Mouse (Mus musculus): ENCODE data around the gene Nek4. TPM values are rescaled to one million over a fixed set of nuclear protein-coding genes. Genes with fewer than 3 reads are reported as not detected.

Gene Nek4
- polyA plus RNA-seq, 1 experiment, result 15.5 TPM

DNA sequence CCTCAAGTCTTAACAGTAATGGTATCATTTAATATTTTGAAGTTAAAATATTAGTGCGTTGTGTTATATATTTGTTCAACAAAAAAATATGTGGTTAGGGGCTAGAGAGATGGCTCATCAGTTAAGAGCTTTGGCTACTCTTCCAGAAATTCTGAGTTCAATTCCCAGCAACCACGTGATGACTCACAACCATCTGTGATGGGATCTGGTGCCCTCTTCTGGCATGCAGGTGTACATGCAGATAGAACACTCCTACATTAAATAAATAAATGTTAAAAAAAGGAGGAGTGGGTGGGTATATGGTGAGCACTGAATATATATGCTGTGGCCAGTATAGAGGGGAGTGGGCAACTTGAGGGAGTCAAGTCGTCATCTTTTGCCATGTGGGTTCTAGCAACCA is 74.6 kb downstream of the Nek4 start:
- Histone ChIP-seq H3K27ac (ENCODE audit: insufficient read depth, low read length) (no peak overlapping the region), H3K4me1 (ENCODE audit: control insufficient read depth, insufficient read depth, low read length) (no peaks in the 10 kb centered on the region), H3K27me3 (ENCODE audit: control insufficient read depth, insufficient read depth, low read length) (no peaks in the 10 kb centered on the region), H3K4me3 (replicated peaks; ENCODE audit: insufficient read depth, low read depth, low read length) (no peak overlapping the region)
- TF ChIP-seq POLR2A (IDR thresholded peaks at IDR 0.05; ENCODE audit: borderline replicate concordance, insufficient read depth, low read length), result no peak
- DNase-seq, result no peak
- 66% methylated on average over 3 of the region's 3 CpGs for WGBS

Other genes starting within 250 kb of the Nek4 start
- gene Sfmbt1, start 236.5 kb upstream of the Nek4 start, polyA plus RNA-seq (2012; rRNA removed), result 8.9 and 9.7 TPM in 2 replicates
- gene Tmem110, start 125.8 kb upstream of the Nek4 start, polyA plus RNA-seq (2012; rRNA removed), result 34.3 and 36.5 TPM in 2 replicates
- 1.9 and 2.4 TPM in 2 replicates for gene Mustn1, start 72.2 kb upstream of the Nek4 start, polyA plus RNA-seq (2012; rRNA removed)
- 0.14 and 0.47 TPM in 2 replicates for gene Itih4, start 64.9 kb upstream of the Nek4 start, polyA plus RNA-seq (2012; rRNA removed)
- 76.7 and 82.8 TPM in 2 replicates for gene Itih3, start 27.6 kb upstream of the Nek4 start, polyA plus RNA-seq (2012; rRNA removed)
- not detected in 2 replicates for gene Itih1, start 8.1 kb upstream of the Nek4 start, polyA plus RNA-seq (2012; rRNA removed)
- 79.5 and 84.4 TPM in 2 replicates for gene Glt8d1, start 50.0 kb downstream of the Nek4 start, polyA plus RNA-seq (2012; rRNA removed)
- 277 and 290 TPM in 2 replicates for gene Spcs1, start 50.3 kb downstream of the Nek4 start, polyA plus RNA-seq (2012; rRNA removed)
- gene Pbrm1, start 67.8 kb downstream of the Nek4 start, polyA plus RNA-seq (2012; rRNA removed), result 22.2 and 24.2 TPM in 2 replicates
- gene Gnl3, start 67.8 kb downstream of the Nek4 start, polyA plus RNA-seq (2012; rRNA removed), result 47.3 and 52.1 TPM in 2 replicates
- gene Smim4, start 177.6 kb downstream of the Nek4 start, polyA plus RNA-seq (2012; rRNA removed), result 35.3 and 42.4 TPM in 2 replicates
- gene Nt5dc2, start 179.7 kb downstream of the Nek4 start, polyA plus RNA-seq (2012; rRNA removed), result 28.3 and 28.4 TPM in 2 replicates
- 8.6 and 9.6 TPM in 2 replicates for gene Stab1, start 217.3 kb downstream of the Nek4 start, polyA plus RNA-seq (2012; rRNA removed)

Data from cerebellum, adult 2 months (tissue).